Mouse (Mus musculus) neural tube, embryonic 11.5 days (tissue): ENCODE data around the gene Gm12216. TPM values are rescaled to one million over a fixed set of nuclear protein-coding genes. Genes with fewer than 3 reads are reported as not detected.

Experiments
- ATAC-seq: fragments of 200-750 bp; cut with Nextera tagmentation; 2 replicates; pipeline ENCODE4 v1.8.0; 2017; ENCODE audit warnings: moderate number of reproducible peaks, mild to moderate bottlenecking, moderate TSS enrichment, moderate library complexity; ENCODE audit not compliant: insufficient read depth, low FRiP score, low TSS enrichment
- DNase-seq: peaks from one replicate; pipeline ENCODE4 v3.0.0-alpha.2; 2015; ENCODE audit warnings: low spot score
- H3K27ac ChIP-seq: fragments of 300-500 bp; sonication (generic); 2 replicates; pipeline ENCODE4 v1.5.1; 2014; ENCODE audit warnings: low read depth, mild to moderate bottlenecking, low read length
- H3K27me3 ChIP-seq: fragments of 300-500 bp; sonication (generic); 2 replicates; pipeline ENCODE4 v1.6.1; 2014; ENCODE audit warnings: mild to moderate bottlenecking, low read length, mixed read lengths; ENCODE audit not compliant: control insufficient read depth, insufficient read depth
- H3K36me3 ChIP-seq: fragments of 300-500 bp; sonication (generic); 2 replicates; pipeline ENCODE4 v1.6.1; 2014; ENCODE audit warnings: mild to moderate bottlenecking, low read length, moderate library complexity, mixed read lengths; ENCODE audit not compliant: control insufficient read depth, insufficient read depth
- H3K4me1 ChIP-seq: fragments of 300-500 bp; sonication (generic); 2 replicates; pipeline ENCODE4 v1.6.1; 2014; ENCODE audit warnings: low read length, mixed read lengths; ENCODE audit not compliant: control insufficient read depth, insufficient read depth
- H3K4me2 ChIP-seq: fragments of 300-500 bp; sonication (generic); 2 replicates; pipeline ENCODE4 v1.6.1; 2014; ENCODE audit warnings: low read depth, mild to moderate bottlenecking, moderate library complexity
- H3K4me3 ChIP-seq: fragments of 300-500 bp; sonication (generic); 2 replicates; pipeline ENCODE4 v1.5.1; 2014; ENCODE audit warnings: low read depth, low read length
- H3K9ac ChIP-seq: fragments of 300-500 bp; sonication (generic); 2 replicates; pipeline ENCODE4 v1.6.1; 2014; ENCODE audit warnings: mild to moderate bottlenecking, low read length
- H3K9me3 ChIP-seq: fragments of 300-500 bp; sonication (generic); 2 replicates; pipeline ENCODE4 v1.6.1; 2016; ENCODE audit warnings: low read length; ENCODE audit not compliant: control insufficient read depth
- WGBS: fragments of 180-500 bp; shearing (Covaris S2); extraction: QIAGEN DNeasy Blood & Tissue Kit; methylation state at CpG from one replicate; pipeline ENCODE4 v1.1.7; 2014; 5-methylcytosine and 5-hydroxymethylcytosine counted together
- polyA plus RNA-seq: library from polyadenylated mRNA; unstranded; fragments of >200 nt; fragmentation: Nextera tagmentation; extraction: Ambion mirVana; gene quantifications from 2 replicates; pipeline ENCODE4 v1.2.1, GENCODE M21; 2014

The Gm12216 gene
- polyA plus RNA-seq, 1 experiment from 2014 or later: not detected

GRCm38 (mm10) chr11:53820516-53821170 is 38.4 kb downstream of the Gm12216 start:
- Histone ChIP-seq H3K4me3 (no peak overlapping the region), H3K9ac (no peak overlapping the region), H3K36me3 (no peaks in the 10 kb centered on the region), H3K4me2 (no peak overlapping the region), H3K27me3 (no peaks in the 10 kb centered on the region), H3K9me3 (no peaks in the 10 kb centered on the region), H3K27ac (no peak overlapping the region), H3K4me1 (no peaks in the 10 kb centered on the region)
- DNase-seq: no peak
- no peak for ATAC-seq
- 89% methylated on average over 13 of the region's 13 CpGs for WGBS

- H3K4me1 ChIP-seq: no peaks in the 10 kb centered on the region
- no peak overlapping the region for H3K9ac ChIP-seq
- ATAC-seq (no peak), DNase-seq (no peak)
- H3K4me2 ChIP-seq: no peak overlapping the region
- H3K9me3 ChIP-seq: no peaks in the 10 kb centered on the region
- H3K4me3 ChIP-seq: no peak overlapping the region
- H3K36me3 ChIP-seq: no peaks in the 10 kb centered on the region
- H3K27me3 ChIP-seq: no peaks in the 10 kb centered on the region
- 88% methylated on average over 6 of the region's 6 CpGs for whole genome bisulfite sequencing
- H3K27ac ChIP-seq: no peak overlapping the region
Measured at GRCm38 (mm10) chr11:53819511-53819910, 39.5 kb downstream of the Gm12216 start.

GRCm38 (mm10) chr11:53818794-53819193 is 40.3 kb downstream of the Gm12216 start:
- H3K27me3 ChIP-seq: no peaks in the 10 kb centered on the region
- no peak overlapping the region for H3K4me3 ChIP-seq
- H3K9me3 ChIP-seq: no peaks in the 10 kb centered on the region
- no peak overlapping the region for H3K27ac ChIP-seq
- no peaks in the 10 kb centered on the region for H3K36me3 ChIP-seq
- WGBS: 62% methylated on average over 6 of the region's 6 CpGs
- H3K9ac ChIP-seq: no peak overlapping the region
- no peak for ATAC-seq
- no peak overlapping the region for H3K4me2 ChIP-seq
- DNase-seq: no peak
- H3K4me1 ChIP-seq: no peaks in the 10 kb centered on the region

- Histone ChIP-seq H3K27ac (no peak overlapping the region), H3K9ac (no peak overlapping the region), H3K4me3 (no peak overlapping the region), H3K27me3 (no peaks in the 10 kb centered on the region), H3K4me1 (no peaks in the 10 kb centered on the region), H3K4me2 (no peak overlapping the region), H3K36me3 (no peaks in the 10 kb centered on the region), H3K9me3 (no peaks in the 10 kb centered on the region)
- 93% methylated on average over 5 of the region's 5 CpGs for WGBS
- DNase-seq: no peak
- ATAC-seq: no peak
Measured at GRCm38 (mm10) chr11:53816841-53817375, 42.1 kb downstream of the Gm12216 start.

- Histone ChIP-seq H3K4me3 (no peak overlapping the region), H3K27me3 (no peaks in the 10 kb centered on the region), H3K9ac (no peak overlapping the region), H3K4me1 (no peaks in the 10 kb centered on the region), H3K4me2 (no peak overlapping the region), H3K9me3 (no peaks in the 10 kb centered on the region), H3K36me3 (no peaks in the 10 kb centered on the region), H3K27ac (no peak overlapping the region)
- ATAC-seq (no peak), DNase-seq (no peak)
- 67% methylated on average over 3 of the region's 3 CpGs for WGBS
Measured at GRCm38 (mm10) chr11:53814810-53815209, 44.2 kb downstream of the Gm12216 start.

GRCm38 (mm10) chr11:53813001-53813868 is 45.8 kb downstream of the Gm12216 start:
- Histone ChIP-seq H3K4me2 (no peak overlapping the region), H3K9me3 (no peaks in the 10 kb centered on the region), H3K4me3 (no peak overlapping the region), H3K27ac (no peak overlapping the region), H3K36me3 (no peaks in the 10 kb centered on the region), H3K9ac (no peak overlapping the region), H3K4me1 (no peaks in the 10 kb centered on the region), H3K27me3 (no peaks in the 10 kb centered on the region)
- 85% methylated on average over 16 of the region's 16 CpGs for WGBS
- DNase-seq: no peak
- ATAC-seq: no peak

GRCm38 (mm10) chr11:53811312-53811711 is 47.7 kb downstream of the Gm12216 start:
- no peak overlapping the region for H3K4me3 ChIP-seq
- H3K36me3 ChIP-seq: no peaks in the 10 kb centered on the region
- WGBS: 82% methylated on average over 3 of the region's 3 CpGs
- ATAC-seq: no peak
- no peaks in the 10 kb centered on the region for H3K27me3 ChIP-seq
- no peak overlapping the region for H3K27ac ChIP-seq
- DNase-seq: no peak
- no peaks in the 10 kb centered on the region for H3K4me1 ChIP-seq
- no peaks in the 10 kb centered on the region for H3K9me3 ChIP-seq
- no peak overlapping the region for H3K4me2 ChIP-seq
- H3K9ac ChIP-seq: no peak overlapping the region

GRCm38 (mm10) chr11:53810749-53811148 is 48.3 kb downstream of the Gm12216 start:
- ATAC-seq: no peak

More at GRCm38 (mm10) chr11:53810749-53811148, 48.3 kb downstream of the Gm12216 start:
- H3K4me1 ChIP-seq: no peaks in the 10 kb centered on the region
- H3K27me3 ChIP-seq: no peaks in the 10 kb centered on the region
- H3K9ac ChIP-seq: no peak overlapping the region
- no peaks in the 10 kb centered on the region for H3K36me3 ChIP-seq
- 75% methylated on average over 2 of the region's 2 CpGs for WGBS
- DNase-seq: no peak
- no peak overlapping the region for H3K4me3 ChIP-seq
- no peak overlapping the region for H3K4me2 ChIP-seq
- H3K27ac ChIP-seq: no peak overlapping the region
- no peaks in the 10 kb centered on the region for H3K9me3 ChIP-seq
